Mouse (Mus musculus): Measurements from ENCODE around the gene Dbp. TPM values are rescaled to one million over a fixed set of nuclear protein-coding genes. Genes with fewer than 3 reads are reported as not detected.

Gene Dbp
- polyA plus RNA-seq, 1 experiment from 2014 or later = 6.8 TPM

DNA sequence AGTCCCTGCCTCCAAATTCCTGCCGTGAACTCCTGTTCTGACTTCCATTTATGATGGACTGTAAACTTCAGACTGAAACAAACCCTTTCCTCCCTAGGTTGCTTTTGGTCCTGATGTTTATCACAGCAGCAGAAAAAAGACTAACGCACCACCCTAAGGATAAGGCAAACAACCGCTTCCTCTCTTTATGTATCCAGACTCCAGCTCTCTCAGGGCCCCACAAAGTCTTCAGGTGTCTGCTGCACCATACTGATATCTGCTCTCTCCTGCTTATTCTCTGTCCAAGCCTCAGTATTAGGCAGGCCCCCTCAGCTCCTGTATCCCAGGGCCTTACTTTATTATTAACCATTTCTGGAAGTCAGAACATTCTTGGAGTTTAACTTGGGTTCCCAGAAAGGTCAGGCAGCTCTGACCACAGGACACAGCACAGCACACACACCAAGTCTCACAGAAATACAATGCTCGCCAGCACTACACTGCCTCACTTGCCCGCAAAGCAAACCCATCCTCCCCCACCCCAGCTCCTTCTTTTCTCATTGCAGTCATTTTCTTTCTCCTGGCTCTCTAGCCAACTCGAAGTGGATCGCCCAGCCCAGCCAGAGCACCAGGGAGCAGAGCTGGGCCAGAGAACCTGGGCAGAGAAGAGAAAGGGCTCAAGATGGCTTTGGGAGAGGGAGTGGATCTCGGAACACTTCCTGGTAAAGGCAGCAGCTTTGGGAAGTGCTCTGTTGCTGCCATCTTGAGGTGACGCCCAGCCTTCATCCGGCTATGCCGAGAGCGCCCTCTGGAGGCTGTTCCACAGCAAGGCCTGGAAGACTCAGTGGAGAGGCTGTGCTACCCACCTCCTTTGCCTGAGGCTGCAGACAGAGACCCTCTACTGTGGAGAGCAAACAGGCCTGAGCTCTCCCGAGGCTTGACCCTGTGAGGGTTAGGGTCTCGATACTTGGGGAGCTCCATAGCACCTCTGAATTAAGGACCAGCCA is 22.5 kb upstream of the Dbp start:
- peak overlapping the region; percentile 89 for H3K27ac ChIP-seq (ENCODE audit: low read length)
- 28% methylated on average over 14 of the region's 14 CpGs for WGBS
- peak; percentile 94 for DNase-seq (ENCODE audit: low spot score)
- H3K4me3 ChIP-seq (ENCODE audit: low read depth, low read length) = no peak overlapping the region
- peaks cover 11% of the 10 kb centered on the region; the same call in 1 of the 2 replicates for H3K4me1 ChIP-seq (ENCODE audit: insufficient read depth, low read depth, low read length)
- peak overlapping the region; percentile 38 for H3K4me2 ChIP-seq (replicated peaks; ENCODE audit: low read depth, low read length)
- H3K9ac ChIP-seq (replicated peaks; ENCODE audit: low read depth) = no peak overlapping the region
- H3K9me3 ChIP-seq (ENCODE audit: low read length) = no peaks in the 10 kb centered on the region
- no peaks in the 10 kb centered on the region for H3K36me3 ChIP-seq (ENCODE audit: insufficient read depth, low read length)
- H3K27me3 ChIP-seq (replicated peaks; ENCODE audit: insufficient read depth, low read length) = no peaks in the 10 kb centered on the region
- ATAC-seq = peak; percentile 68
- TF ChIP-seq CTCF (IDR thresholded peaks at IDR 0.05) (peak; percentile 99), EP300 (IDR thresholded peaks at IDR 0.05) (peak; percentile 51)

DNA sequence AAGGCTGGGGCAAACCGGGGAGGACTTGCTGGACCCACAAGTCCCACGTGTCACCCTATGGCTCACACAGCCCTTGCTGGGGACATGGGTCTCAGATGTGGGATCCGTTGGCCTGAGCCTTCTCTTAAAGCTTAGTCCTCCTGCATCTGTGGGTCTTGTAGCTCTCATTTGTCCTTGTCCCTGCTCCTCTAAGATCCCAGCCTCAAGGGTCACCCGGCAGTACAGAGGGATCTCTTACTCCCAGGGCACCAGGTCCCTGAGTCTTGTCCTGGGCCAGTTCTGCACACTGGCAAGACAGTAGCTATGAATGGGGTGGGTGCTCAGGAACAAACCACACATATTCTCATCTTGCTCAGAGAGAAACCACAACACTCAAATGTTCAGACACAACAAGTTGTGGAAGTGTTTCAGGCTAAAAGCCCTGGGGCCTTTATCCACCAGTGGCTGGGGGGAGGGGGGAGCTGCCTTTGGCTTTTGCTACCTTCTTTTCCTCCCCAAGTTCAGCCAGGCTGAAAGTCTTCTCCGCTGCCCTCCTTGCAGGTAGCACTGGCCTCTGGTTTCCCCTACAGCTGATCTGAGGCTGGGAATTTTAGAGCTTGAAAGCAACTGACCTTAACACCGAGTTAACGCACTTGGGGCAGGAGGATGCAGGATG is 21.4 kb upstream of the Dbp start, which contains the start of gene Ntn5:
TSS of gene Ntn5 (plus strand) at position 627 of the 655 bp plus-strand sequence.
- Histone ChIP-seq H3K4me3 (ENCODE audit: low read depth, low read length) (no peak within 1 kb of the TSS), H3K27me3 (replicated peaks; ENCODE audit: insufficient read depth, low read length) (no peaks in the 10 kb centered on the region), H3K36me3 (ENCODE audit: insufficient read depth, low read length) (no peaks in the 10 kb centered on the region), H3K9me3 (ENCODE audit: low read length) (no peaks in the 10 kb centered on the region), H3K4me1 (ENCODE audit: insufficient read depth, low read depth, low read length) (peaks cover 11% of the 10 kb centered on the region; the same call in 1 of the 2 replicates), H3K4me2 (replicated peaks; ENCODE audit: low read depth, low read length) (peak within 1 kb of the TSS; percentile 38; the same call in 1 of the 2 replicates), H3K9ac (replicated peaks; ENCODE audit: low read depth) (no peak within 1 kb of the TSS), H3K27ac (ENCODE audit: low read length) (0 out of 2 replicates have a peak within 1 kb of the TSS, but pooled peaks have one; percentile 2)
- DNase-seq (ENCODE audit: low spot score) = no peak
- ATAC-seq = no peak
- no peak for TF ChIP-seq EP300 (IDR thresholded peaks at IDR 0.05)
- 83% methylated on average over 7 of the region's 7 CpGs for WGBS

DNA sequence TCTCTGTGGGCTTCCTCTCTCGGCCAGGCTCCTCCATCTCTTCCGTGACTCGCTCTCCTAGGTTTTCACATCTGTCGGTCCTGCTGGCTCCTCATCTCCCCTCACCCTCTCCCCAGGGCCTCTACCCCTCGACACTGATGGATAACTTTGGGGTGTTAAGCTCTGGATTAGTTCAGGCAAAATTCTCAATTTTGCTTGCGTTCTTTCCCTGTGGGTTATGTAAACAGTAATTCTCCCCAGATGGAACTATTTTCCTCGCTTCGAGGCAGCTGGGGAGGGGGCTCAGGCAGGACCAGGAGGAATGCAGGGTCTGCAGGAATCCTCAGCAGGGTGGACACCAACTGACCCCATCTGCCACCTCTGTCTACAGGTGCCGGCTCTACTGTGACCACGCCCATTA is 19.1 kb upstream of the Dbp start:
- no peak overlapping the region for H3K4me2 ChIP-seq (replicated peaks; ENCODE audit: low read depth, low read length)
- ATAC-seq (no peak), DNase-seq (ENCODE audit: low spot score) (no peak)
- TF ChIP-seq CTCF (IDR thresholded peaks at IDR 0.05) (no peak), EP300 (IDR thresholded peaks at IDR 0.05) (no peak)
- H3K9ac ChIP-seq (replicated peaks; ENCODE audit: low read depth) = no peak overlapping the region
- no peak overlapping the region for H3K27ac ChIP-seq (ENCODE audit: low read length)
- WGBS = 27% methylated on average over 10 of the region's 10 CpGs
- H3K27me3 ChIP-seq (replicated peaks; ENCODE audit: insufficient read depth, low read length) = no peaks in the 10 kb centered on the region
- H3K4me3 ChIP-seq (ENCODE audit: low read depth, low read length) = no peak overlapping the region
- H3K9me3 ChIP-seq (ENCODE audit: low read length) = no peaks in the 10 kb centered on the region
- H3K36me3 ChIP-seq (ENCODE audit: insufficient read depth, low read length) = no peaks in the 10 kb centered on the region
- H3K4me1 ChIP-seq (ENCODE audit: insufficient read depth, low read depth, low read length) = peaks cover 8% of the 10 kb centered on the region; the same call in 1 of the 2 replicates

DNA sequence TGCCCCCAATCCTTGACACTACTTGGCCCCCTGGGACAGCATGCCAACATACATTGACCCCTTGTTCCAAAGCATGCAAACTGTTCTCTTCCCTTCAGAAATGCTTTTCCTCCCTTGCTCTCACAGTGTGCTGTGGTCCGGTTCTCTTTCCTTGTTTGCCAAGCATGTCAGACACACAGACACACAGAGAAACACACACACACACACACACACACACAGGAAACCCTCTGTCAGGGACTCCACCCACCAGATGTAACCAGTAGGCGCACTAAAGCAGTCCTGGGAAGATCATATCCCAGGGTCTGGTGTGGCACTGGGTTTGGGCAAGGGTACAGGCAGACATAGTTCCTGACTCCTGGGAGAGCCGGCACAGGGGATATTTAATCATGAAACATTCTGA is 18.0 kb upstream of the Dbp start:
- TF ChIP-seq CTCF (IDR thresholded peaks at IDR 0.05) = no peak
- TF ChIP-seq EP300 (IDR thresholded peaks at IDR 0.05) = 0 out of 2 replicates have a peak, but pooled peaks have one; percentile 14
- no peaks in the 10 kb centered on the region for H3K27me3 ChIP-seq (replicated peaks; ENCODE audit: insufficient read depth, low read length)
- no peak overlapping the region for H3K9ac ChIP-seq (replicated peaks; ENCODE audit: low read depth)
- no peaks in the 10 kb centered on the region for H3K9me3 ChIP-seq (ENCODE audit: low read length)
- DNase-seq (ENCODE audit: low spot score) (no peak), ATAC-seq (no peak)
- H3K36me3 ChIP-seq (ENCODE audit: insufficient read depth, low read length) = no peaks in the 10 kb centered on the region
- H3K4me3 ChIP-seq (ENCODE audit: low read depth, low read length) = no peak overlapping the region
- H3K4me2 ChIP-seq (replicated peaks; ENCODE audit: low read depth, low read length) = no peak overlapping the region
- WGBS = 53% methylated on average over 3 of the region's 3 CpGs
- H3K27ac ChIP-seq (ENCODE audit: low read length) = no peak overlapping the region
- peaks cover 5% of the 10 kb centered on the region; the same call in 1 of the 2 replicates for H3K4me1 ChIP-seq (ENCODE audit: insufficient read depth, low read depth, low read length)

DNA sequence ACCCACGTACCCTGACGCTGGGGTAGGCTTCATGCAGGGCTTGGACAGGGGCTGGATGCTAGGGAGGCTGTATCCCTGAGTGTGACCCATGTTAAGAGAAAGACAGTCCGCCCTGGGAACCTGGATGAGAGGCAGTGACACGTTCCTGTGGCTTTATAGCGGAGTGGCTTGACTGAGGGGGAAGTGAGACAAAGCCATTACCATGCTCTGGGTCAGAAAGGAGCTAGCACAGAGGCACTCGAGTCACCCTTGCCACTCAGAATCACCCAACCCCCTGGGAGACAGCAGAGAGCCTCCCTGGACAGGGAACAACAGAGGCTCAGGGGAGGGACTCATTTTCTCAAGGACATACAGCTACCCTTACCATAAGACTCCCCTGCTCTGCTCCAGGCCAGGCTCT is 15.8 kb upstream of the Dbp start:
- Histone ChIP-seq H3K4me2 (replicated peaks; ENCODE audit: low read depth, low read length) (no peak overlapping the region), H3K27ac (ENCODE audit: low read length) (no peak overlapping the region), H3K9ac (replicated peaks; ENCODE audit: low read depth) (no peak overlapping the region), H3K36me3 (ENCODE audit: insufficient read depth, low read length) (no peaks in the 10 kb centered on the region), H3K4me3 (ENCODE audit: low read depth, low read length) (no peak overlapping the region), H3K4me1 (ENCODE audit: insufficient read depth, low read depth, low read length) (no peaks in the 10 kb centered on the region), H3K27me3 (replicated peaks; ENCODE audit: insufficient read depth, low read length) (no peaks in the 10 kb centered on the region), H3K9me3 (ENCODE audit: low read length) (no peaks in the 10 kb centered on the region)
- no peak for ATAC-seq
- WGBS = 63% methylated on average over 6 of the region's 6 CpGs
- DNase-seq (ENCODE audit: low spot score) = no peak
- TF ChIP-seq CTCF (IDR thresholded peaks at IDR 0.05) = no peak
- no peak for TF ChIP-seq EP300 (IDR thresholded peaks at IDR 0.05)

DNA sequence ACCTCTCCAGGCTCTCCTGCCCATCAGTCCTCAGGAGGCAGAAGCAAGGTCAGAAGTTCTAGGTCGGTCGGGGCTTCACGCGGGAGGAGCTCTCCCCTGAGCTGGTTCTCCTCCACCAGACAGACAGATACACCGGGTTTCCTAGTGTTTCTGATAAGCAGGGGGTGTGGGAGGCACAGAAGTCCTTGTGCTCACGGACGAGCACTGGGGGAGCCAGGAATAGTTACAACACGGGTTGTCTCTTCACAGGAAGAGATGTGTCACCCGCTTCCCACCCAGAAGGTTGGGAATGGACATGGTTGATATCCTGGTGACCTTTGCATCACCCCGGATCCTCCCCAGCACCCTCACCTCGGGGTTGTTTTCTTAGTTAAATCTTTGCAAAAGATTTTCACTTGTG is 15.1 kb upstream of the Dbp start:
- Histone ChIP-seq H3K27me3 (replicated peaks; ENCODE audit: insufficient read depth, low read length) (no peaks in the 10 kb centered on the region), H3K4me3 (ENCODE audit: low read depth, low read length) (no peak overlapping the region), H3K4me2 (replicated peaks; ENCODE audit: low read depth, low read length) (no peak overlapping the region), H3K36me3 (ENCODE audit: insufficient read depth, low read length) (no peaks in the 10 kb centered on the region), H3K27ac (ENCODE audit: low read length) (no peak overlapping the region), H3K4me1 (ENCODE audit: insufficient read depth, low read depth, low read length) (no peaks in the 10 kb centered on the region), H3K9me3 (ENCODE audit: low read length) (no peaks in the 10 kb centered on the region), H3K9ac (replicated peaks; ENCODE audit: low read depth) (no peak overlapping the region)
- ATAC-seq (no peak), DNase-seq (ENCODE audit: low spot score) (no peak)
- TF ChIP-seq EP300 (IDR thresholded peaks at IDR 0.05) (no peak), CTCF (IDR thresholded peaks at IDR 0.05) (no peak)
- WGBS = 55% methylated on average over 11 of the region's 11 CpGs
